Mouse (Mus musculus) lung, adult 2 months (tissue): ENCODE results near the gene Bud31.

Source experiments
- CTCF ChIP-seq: fragments of 200-500 bp; IDR thresholded peaks from 2 replicates; pipeline ENCODE4 v1.5.1; 2011; ENCODE audit warnings: mild to moderate bottlenecking, low read length, control low read depth; ENCODE audit not compliant: insufficient read depth
- POLR2A ChIP-seq: fragments of 200-500 bp; IDR thresholded peaks from 2 replicates; pipeline ENCODE4 v1.6.1; 2011; ENCODE audit warnings: low read depth, mild to moderate bottlenecking, control low read depth, low read length, borderline replicate concordance; ENCODE audit errors: extremely low read depth

- no peak for TF ChIP-seq POLR2A
- no peak for TF ChIP-seq CTCF
These were observed 9.2 kb upstream of the Bud31 start for GRCm38 (mm10) chr5:145130995-145131394.
